Mouse (Mus musculus) layer of hippocampus, adult 2 months (tissue): ENCODE data around the gene Txk. TPM values are rescaled to one million over a fixed set of nuclear protein-coding genes. Genes with fewer than 3 reads are reported as not detected.

Experiments
- DNase-seq, 2 experiments: peaks; one replicate each; pipeline ENCODE4 v3.0.0; 2022; ENCODE audit warnings: low spot score in 2 of 2
- H3K27ac ChIP-seq: fragments of 200-600 bp; 2 replicates; pipeline ENCODE4 v1.8.1; 2022
- H3K4me3 ChIP-seq: fragments of 200-600 bp; 2 replicates; pipeline ENCODE4 v1.8.1; 2022; ENCODE audit warnings: mild to moderate bottlenecking
- CTCF ChIP-seq: fragments of 200-600 bp; conservative IDR thresholded peaks from 2 replicates; pipeline ENCODE4 v1.8.1; 2022; ENCODE audit warnings: antibody characterized with exemption, mild to moderate bottlenecking, moderate library complexity
- total RNA-seq, 2 experiments: library from RNA; stranded (reverse); gene quantifications; 2 replicates each; pipeline ENCODE4 v1.2.3; 2021

The Txk gene
- total RNA-seq, 2 experiments from 2014 or later, result not detected

- DNase-seq, result no peak
- no peak for TF ChIP-seq CTCF
Observed at GRCm38 (mm10) chr5:72743103-72743502, 9.5 kb downstream of the Txk start.

DNA sequence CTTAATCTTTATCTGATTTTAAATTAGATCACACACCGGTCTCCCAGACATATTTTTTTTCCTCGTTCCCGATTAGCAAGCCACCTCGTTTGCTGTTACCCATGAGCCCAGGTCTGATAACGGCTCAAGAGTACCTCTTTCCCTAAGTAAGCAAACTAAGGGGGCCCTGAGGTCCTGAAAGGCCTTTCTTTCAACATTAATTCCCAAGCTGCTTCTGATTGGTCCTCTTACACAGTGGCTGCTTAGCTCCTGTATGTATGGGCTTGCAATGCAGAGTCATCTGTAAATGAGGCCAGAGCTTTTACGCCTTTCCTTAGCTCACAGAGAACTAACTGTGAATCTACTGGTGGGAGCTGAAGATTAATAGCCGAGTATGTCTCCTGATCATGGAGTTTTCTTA, 15.7 kb downstream of the Txk start:
- TF ChIP-seq CTCF, result no peak
- Histone ChIP-seq H3K4me3 (no peak overlapping the region), H3K27ac (no peak overlapping the region)
- no peak for DNase-seq

More at GRCm38 (mm10) chr5:72743103-72743502, 9.5 kb downstream of the Txk start:
- no peak overlapping the region for H3K27ac ChIP-seq
- no peak overlapping the region for H3K4me3 ChIP-seq

DNA sequence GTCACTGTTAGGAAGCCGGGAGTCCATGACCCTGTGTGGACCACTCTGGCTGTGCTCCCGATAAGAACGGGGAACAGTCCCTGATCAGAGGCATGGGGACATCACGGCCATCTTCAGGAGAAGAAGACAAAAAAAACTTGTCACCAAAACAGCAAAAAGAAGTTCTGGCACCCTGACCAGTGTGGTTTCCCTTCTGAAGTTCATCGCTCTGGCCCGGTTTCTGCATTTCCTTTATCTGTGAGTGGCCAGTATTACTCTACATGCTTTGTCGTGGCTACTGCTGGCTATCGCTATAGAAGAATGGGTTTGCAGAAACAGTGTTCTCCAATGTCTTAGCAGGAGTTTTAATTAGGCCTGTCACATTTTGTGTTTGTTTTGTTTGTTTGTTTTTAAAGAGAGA, 16.1 kb downstream of the Txk start:
- TF ChIP-seq CTCF, result no peak
- Histone ChIP-seq H3K27ac (no peak overlapping the region), H3K4me3 (no peak overlapping the region)
- no peak for DNase-seq

DNA sequence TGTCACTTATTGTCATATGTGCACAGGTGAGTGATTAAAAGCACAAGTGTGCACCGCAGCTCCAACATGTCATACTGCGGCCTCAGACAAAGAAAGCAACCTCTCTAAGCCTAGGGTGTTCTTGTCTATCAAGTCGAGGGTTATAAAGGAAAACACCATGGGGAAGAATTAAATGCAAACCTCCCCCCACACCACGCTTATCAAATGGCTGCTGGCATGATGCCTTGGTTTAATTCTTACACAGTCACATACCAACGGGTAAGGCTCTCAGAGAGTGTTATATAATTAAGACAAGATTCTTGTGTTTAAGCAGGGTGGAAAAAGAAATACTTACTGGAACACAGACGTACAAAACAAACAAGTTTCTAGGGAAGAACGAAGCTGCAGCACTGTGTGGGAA, 16.8 kb downstream of the Txk start:
- Histone ChIP-seq H3K27ac (no peak overlapping the region), H3K4me3 (no peak overlapping the region)
- TF ChIP-seq CTCF, result no peak
- no peak for DNase-seq

DNA sequence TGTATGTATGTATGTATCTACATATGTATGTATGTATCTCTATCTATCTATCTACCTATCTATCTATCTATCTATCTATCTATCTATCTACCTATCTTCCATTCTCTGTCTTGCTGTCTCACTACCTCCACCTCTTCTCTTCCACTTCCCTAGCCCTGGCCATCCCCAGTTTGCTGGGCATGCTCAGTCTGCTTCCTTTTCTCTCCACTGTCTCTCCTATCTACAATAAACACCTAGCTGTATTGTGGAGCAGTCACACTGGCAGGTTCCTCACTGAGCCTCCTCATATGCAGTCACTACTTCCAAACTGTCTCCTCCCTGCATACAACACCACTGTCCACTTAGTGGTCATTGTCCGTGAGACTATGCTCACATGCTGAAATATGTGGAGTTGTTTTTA, 19.7 kb downstream of the Txk start:
- no peak for TF ChIP-seq CTCF
- Histone ChIP-seq H3K4me3 (no peak overlapping the region), H3K27ac (no peak overlapping the region)
- DNase-seq, result no peak

GRCm38 (mm10) chr5:72725404-72725803, 27.2 kb downstream of the Txk start:
- DNase-seq, result no peak
- H3K27ac ChIP-seq, result no peak overlapping the region
- no peak for TF ChIP-seq CTCF
- no peak overlapping the region for H3K4me3 ChIP-seq

- H3K4me3 ChIP-seq, result no peak overlapping the region
- H3K27ac ChIP-seq, result no peak overlapping the region
- no peak for TF ChIP-seq CTCF
- no peak for DNase-seq
Observed at GRCm38 (mm10) chr5:72723429-72723828, 29.1 kb downstream of the Txk start.

- TF ChIP-seq CTCF, result peak; percentile 62
- DNase-seq, result no peak
- Histone ChIP-seq H3K27ac (no peak overlapping the region), H3K4me3 (no peak overlapping the region)
Observed at GRCm38 (mm10) chr5:72720587-72720986, 32.0 kb downstream of the Txk start.

DNA sequence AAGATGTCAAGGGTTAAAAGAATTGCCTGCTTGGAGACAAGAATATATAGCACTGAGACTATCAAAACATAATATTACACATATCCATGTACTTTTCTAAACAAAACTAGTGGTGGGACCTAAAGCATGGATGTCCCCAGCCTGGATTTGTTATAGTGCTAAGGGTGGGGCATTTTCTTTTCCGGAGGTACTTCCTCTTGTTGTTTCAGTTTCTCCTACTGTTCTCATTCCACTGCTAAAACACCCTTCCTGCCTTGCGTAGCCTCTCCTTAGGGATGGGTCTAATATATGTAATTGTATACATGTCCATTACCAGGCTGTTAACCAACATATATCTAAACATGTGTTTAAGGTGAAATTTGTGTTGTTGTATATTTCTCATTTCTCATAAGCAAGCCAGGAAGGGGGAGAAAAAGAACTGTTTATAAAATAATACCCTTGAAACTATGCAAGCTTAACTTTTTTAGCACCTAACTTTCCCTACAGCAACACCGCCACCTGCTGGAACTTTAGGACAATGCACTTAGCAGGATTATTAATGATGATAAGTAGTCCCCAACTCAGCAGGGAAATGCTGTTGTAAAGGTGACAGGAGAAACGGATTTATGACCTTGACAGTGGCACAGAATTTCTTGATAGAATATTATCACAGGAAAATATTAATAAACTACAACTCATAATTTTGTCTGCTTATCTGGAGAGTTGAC, 41.9 kb downstream of the Txk start:
- H3K4me3 ChIP-seq, result no peak overlapping the region
- peak; percentile 42 to 71 for DNase-seq
- peak; percentile 95 for TF ChIP-seq CTCF
- no peak overlapping the region for H3K27ac ChIP-seq

- TF ChIP-seq CTCF, result no peak
- no peak overlapping the region for H3K27ac ChIP-seq
- no peak for DNase-seq
- H3K4me3 ChIP-seq, result no peak overlapping the region
Observed at GRCm38 (mm10) chr5:72709976-72710375, 42.6 kb downstream of the Txk start.

DNA sequence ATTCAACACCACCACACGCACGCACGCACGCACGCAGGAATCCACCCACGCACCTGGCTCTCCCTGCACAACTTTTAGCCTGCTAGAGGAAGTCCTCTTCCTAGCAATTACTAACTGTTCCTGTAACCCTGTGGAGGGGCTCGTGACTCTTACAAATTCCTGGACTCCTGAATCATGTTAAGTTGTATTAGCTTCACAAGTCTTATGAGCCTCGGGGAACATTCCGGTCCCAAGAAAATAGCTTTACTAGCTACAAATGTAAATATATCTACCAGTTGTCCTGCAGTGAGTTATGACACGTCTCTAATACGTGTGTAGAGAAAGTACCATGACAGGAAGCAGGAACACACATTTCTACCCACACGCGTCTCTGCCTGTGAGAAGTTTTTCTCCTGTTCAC, 43.1 kb downstream of the Txk start:
- no peak overlapping the region for H3K4me3 ChIP-seq
- H3K27ac ChIP-seq, result no peak overlapping the region
- DNase-seq, result no peak
- no peak for TF ChIP-seq CTCF

DNA sequence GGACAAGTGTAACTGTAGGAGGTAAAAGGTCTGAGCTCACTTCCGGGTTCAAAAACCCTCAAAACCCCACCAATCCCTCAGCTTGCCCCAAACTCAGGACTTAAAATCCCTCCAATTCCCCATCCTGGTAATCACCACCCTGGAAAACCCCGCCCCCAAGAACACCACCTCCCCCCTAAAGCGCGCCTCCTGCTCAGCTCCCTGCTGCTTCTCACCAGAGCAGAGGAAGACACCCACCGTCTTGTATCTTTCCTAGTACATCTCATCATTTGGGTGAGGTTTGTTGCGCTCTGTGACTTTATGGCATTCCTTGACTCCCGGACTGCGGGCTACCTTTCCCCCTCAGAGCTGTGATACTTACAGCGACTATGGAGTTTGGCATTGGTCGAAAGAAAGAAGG, 45.9 kb downstream of the Txk start:
- Histone ChIP-seq H3K4me3 (no peak overlapping the region), H3K27ac (no peak overlapping the region)
- no peak for DNase-seq
- TF ChIP-seq CTCF, result no peak

GRCm38 (mm10) chr5:72706095-72706494, 46.5 kb downstream of the Txk start:
- no peak overlapping the region for H3K4me3 ChIP-seq
- H3K27ac ChIP-seq, result no peak overlapping the region
- TF ChIP-seq CTCF, result no peak
- DNase-seq, result no peak

- Histone ChIP-seq H3K4me3 (no peak overlapping the region), H3K27ac (no peak overlapping the region)
- TF ChIP-seq CTCF, result no peak
- no peak for DNase-seq
Observed at GRCm38 (mm10) chr5:72702202-72702601, 50.4 kb downstream of the Txk start.

GRCm38 (mm10) chr5:72699500-72699818, 53.1 kb downstream of the Txk start:
- Histone ChIP-seq H3K4me3 (no peak overlapping the region), H3K27ac (peak overlapping the region; percentile 21; the same call in 1 of the 2 replicates)
- no peak for TF ChIP-seq CTCF
- no peak for DNase-seq
